Mouse (Mus musculus): Measurements from ENCODE around the gene Plxnd1. TPM values are rescaled to one million over a fixed set of nuclear protein-coding genes. Genes with fewer than 3 reads are reported as not detected.

The Plxnd1 gene
- polyA plus RNA-seq, 1 experiment from 2014 or later: 9.1 TPM

DNA sequence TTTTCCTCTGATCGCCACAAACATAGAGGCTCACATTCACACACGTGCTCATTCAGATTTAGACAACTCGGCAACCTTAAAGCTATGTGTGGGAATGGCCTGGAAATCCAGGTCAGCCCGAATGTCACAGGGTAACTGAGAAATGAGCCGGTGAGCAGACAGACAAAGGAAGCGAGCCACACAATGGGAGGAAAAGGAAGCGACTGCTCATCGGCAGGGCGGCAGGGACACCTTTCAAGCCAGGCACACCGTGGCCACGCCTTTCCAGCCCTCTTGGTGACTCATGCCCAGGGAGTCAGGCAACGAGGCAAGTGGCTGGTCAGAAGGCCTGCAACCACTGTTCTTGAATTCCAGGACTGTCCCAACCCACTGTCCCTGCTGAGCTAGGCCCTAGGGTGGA lies 14.6 kb upstream of the Plxnd1 start:
- Histone ChIP-seq H3K4me3 (no peak overlapping the region), H3K36me3 (no peaks in the 10 kb centered on the region), H3K27ac (no peak overlapping the region), H3K4me1 (replicated peaks) (0 out of 2 replicates have a peak, but pooled peaks cover under 1% of the 10 kb centered on the region), H3K27me3 (peaks cover 9% of the 10 kb centered on the region; the same call in 1 of the 2 replicates), H3K9ac (no peak overlapping the region), H3K9me3 (no peaks in the 10 kb centered on the region), H3K4me2 (no peak overlapping the region)
- no peak for ATAC-seq (ENCODE audit: low FRiP score)
- WGBS: 42% methylated on average over 12 of the region's 12 CpGs

DNA sequence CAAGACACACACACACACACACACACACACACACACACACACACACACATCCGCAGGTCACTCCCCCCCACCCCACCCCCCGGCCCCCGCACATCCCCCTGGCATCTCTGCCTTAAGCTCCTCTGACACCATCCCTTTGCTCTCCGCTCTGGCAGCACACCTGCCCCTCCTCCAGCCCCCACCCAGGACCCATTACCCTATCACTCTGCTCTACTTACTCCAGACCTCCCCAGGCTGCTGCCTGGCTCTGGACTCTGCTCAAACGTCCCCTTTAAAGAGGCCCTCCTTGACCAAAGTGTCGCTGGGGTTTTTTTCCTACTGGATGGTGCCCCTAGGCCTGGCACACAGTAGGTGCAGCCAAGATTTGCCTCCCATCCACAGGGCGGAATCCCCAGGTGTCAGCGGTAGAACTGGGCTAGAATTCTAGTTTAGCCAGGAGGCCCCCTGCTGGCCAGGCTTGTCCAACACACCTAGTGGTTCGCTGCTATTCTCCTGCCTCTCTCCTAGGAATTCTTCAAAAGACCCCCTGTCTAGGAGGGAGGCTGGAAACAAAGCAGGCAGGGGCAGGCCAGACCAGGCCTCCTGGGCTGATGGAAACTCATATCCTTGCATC lies 12.9 kb upstream of the Plxnd1 start:
- peaks cover 9% of the 10 kb centered on the region; the same call in 1 of the 2 replicates for H3K27me3 ChIP-seq
- WGBS: 24% methylated on average over 9 of the region's 9 CpGs
- no peak overlapping the region for H3K9ac ChIP-seq
- no peak overlapping the region for H3K27ac ChIP-seq
- H3K4me1 ChIP-seq (replicated peaks): 0 out of 2 replicates have a peak, but pooled peaks cover 7% of the 10 kb centered on the region
- H3K4me3 ChIP-seq: no peak overlapping the region
- no peak for ATAC-seq (ENCODE audit: low FRiP score)
- no peaks in the 10 kb centered on the region for H3K9me3 ChIP-seq
- H3K36me3 ChIP-seq: no peaks in the 10 kb centered on the region
- H3K4me2 ChIP-seq: no peak overlapping the region

GRCm38 (mm10) chr6:116006731-116007130 lies 11.9 kb upstream of the Plxnd1 start:
- 0 out of 2 replicates have a peak, but pooled peaks cover 11% of the 10 kb centered on the region for H3K4me1 ChIP-seq (replicated peaks)
- H3K9me3 ChIP-seq: no peaks in the 10 kb centered on the region
- H3K4me3 ChIP-seq: no peak overlapping the region
- H3K4me2 ChIP-seq: no peak overlapping the region
- H3K27me3 ChIP-seq: peaks cover 9% of the 10 kb centered on the region; the same call in 1 of the 2 replicates
- peak overlapping the region; percentile 66; the same call in 1 of the 2 replicates for H3K27ac ChIP-seq
- H3K36me3 ChIP-seq: no peaks in the 10 kb centered on the region
- no peak for ATAC-seq (ENCODE audit: low FRiP score)
- H3K9ac ChIP-seq: no peak overlapping the region
- 50% methylated on average over 9 of the region's 9 CpGs for WGBS

DNA sequence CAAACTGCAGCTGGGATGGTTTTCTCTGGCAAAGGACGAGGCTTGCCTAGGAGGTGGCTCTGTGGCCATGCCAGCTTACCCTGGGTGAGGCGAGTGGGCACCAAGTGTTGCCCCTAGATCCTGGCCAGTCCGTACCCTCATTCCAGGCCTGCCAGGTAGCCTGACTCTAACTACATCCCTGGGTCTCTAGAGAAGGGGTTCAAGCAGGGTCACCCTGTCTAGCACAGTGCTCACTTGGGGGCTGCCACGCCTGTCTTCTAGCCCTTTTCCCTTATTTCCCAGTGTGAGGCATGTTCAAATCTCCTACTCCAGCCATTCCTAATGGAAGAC lies 11.1 kb upstream of the Plxnd1 start:
- H3K27me3 ChIP-seq: peaks cover 9% of the 10 kb centered on the region; the same call in 1 of the 2 replicates
- no peak overlapping the region for H3K4me3 ChIP-seq
- H3K27ac ChIP-seq: peak overlapping the region; percentile 66
- 85% methylated on average over 4 of the region's 4 CpGs for WGBS
- H3K36me3 ChIP-seq: no peaks in the 10 kb centered on the region
- H3K4me1 ChIP-seq (replicated peaks): 0 out of 2 replicates have a peak, but pooled peaks cover 11% of the 10 kb centered on the region
- ATAC-seq (ENCODE audit: low FRiP score): no peak
- no peak overlapping the region for H3K4me2 ChIP-seq
- no peak overlapping the region for H3K9ac ChIP-seq
- no peaks in the 10 kb centered on the region for H3K9me3 ChIP-seq

- Histone ChIP-seq H3K9ac (no peak overlapping the region), H3K27ac (peak overlapping the region; percentile 66; the same call in 1 of the 2 replicates), H3K4me2 (no peak overlapping the region), H3K4me1 (replicated peaks) (0 out of 2 replicates have a peak, but pooled peaks cover 11% of the 10 kb centered on the region), H3K9me3 (no peaks in the 10 kb centered on the region), H3K27me3 (peaks cover 9% of the 10 kb centered on the region; the same call in 1 of the 2 replicates), H3K4me3 (no peak overlapping the region), H3K36me3 (no peaks in the 10 kb centered on the region)
- WGBS: 74% methylated on average over 17 of the region's 17 CpGs
- no peak for ATAC-seq (ENCODE audit: low FRiP score)
Observed at GRCm38 (mm10) chr6:116005275-116005958, 10.6 kb upstream of the Plxnd1 start.

DNA sequence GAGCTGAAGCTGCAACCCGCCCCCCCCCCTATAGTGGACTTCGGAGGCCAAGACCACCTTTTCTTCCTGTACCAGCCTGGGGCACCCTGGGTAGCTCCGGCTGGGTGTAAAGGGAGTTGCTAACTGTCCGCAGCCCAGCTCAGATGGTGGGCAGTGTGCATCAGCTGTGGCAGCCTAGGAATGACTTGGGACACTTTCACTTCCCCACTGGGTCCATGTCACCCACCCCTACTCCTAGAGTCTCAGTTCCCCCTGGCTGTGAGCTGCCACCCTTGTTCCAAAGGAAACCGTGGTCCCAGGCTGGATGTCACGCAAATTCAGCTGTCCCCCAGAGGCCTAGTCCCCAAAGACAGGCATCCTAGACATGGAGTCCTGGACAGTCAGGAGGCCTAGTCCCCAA lies 9.9 kb upstream of the Plxnd1 start:
- Histone ChIP-seq H3K9ac (no peak overlapping the region), H3K9me3 (no peaks in the 10 kb centered on the region), H3K4me2 (no peak overlapping the region), H3K27ac (no peak overlapping the region), H3K36me3 (no peaks in the 10 kb centered on the region), H3K4me1 (replicated peaks) (0 out of 2 replicates have a peak, but pooled peaks cover 11% of the 10 kb centered on the region), H3K27me3 (peaks cover 9% of the 10 kb centered on the region; the same call in 1 of the 2 replicates), H3K4me3 (no peak overlapping the region)
- WGBS: 91% methylated on average over 6 of the region's 6 CpGs
- ATAC-seq (ENCODE audit: low FRiP score): no peak

GRCm38 (mm10) chr6:116004069-116004468 lies 9.3 kb upstream of the Plxnd1 start:
- no peaks in the 10 kb centered on the region for H3K36me3 ChIP-seq
- peaks cover 9% of the 10 kb centered on the region; the same call in 1 of the 2 replicates for H3K27me3 ChIP-seq
- 0 out of 2 replicates have a peak, but pooled peaks cover 13% of the 10 kb centered on the region for H3K4me1 ChIP-seq (replicated peaks)
- no peak overlapping the region for H3K9ac ChIP-seq
- WGBS: 59% methylated on average over 7 of the region's 7 CpGs
- ATAC-seq (ENCODE audit: low FRiP score): no peak
- no peak overlapping the region for H3K4me2 ChIP-seq
- H3K27ac ChIP-seq: peak overlapping the region; percentile 23; the same call in 1 of the 2 replicates
- no peaks in the 10 kb centered on the region for H3K9me3 ChIP-seq
- H3K4me3 ChIP-seq: no peak overlapping the region

DNA sequence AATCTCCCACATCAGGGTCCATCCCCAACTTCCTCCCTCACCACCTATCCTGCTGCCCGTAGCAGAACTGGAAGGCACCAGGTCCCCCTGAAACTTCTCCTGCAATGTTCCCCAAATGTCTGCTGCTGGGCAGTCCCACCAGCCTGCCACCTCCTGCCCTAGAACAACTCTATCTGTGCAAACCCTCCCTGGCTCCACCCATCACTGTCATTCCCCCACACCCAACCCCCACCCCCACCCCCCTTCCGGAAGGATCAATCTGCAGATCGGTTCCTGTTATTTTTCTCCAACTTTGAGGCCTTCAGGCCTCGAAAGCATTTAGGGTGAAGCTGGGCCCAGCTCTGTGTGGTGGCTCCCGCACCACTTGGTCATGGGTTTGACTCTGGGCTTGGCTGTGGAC lies 8.7 kb upstream of the Plxnd1 start:
- Histone ChIP-seq H3K27ac (peak overlapping the region; percentile 23; the same call in 1 of the 2 replicates), H3K9ac (no peak overlapping the region), H3K4me2 (no peak overlapping the region), H3K4me3 (no peak overlapping the region), H3K4me1 (replicated peaks) (peaks cover 18% of the 10 kb centered on the region), H3K9me3 (no peaks in the 10 kb centered on the region), H3K36me3 (no peaks in the 10 kb centered on the region), H3K27me3 (peaks cover 10% of the 10 kb centered on the region; the same call in 1 of the 2 replicates)
- ATAC-seq (ENCODE audit: low FRiP score): no peak
- whole genome bisulfite sequencing: 73% methylated on average over 5 of the region's 5 CpGs

DNA sequence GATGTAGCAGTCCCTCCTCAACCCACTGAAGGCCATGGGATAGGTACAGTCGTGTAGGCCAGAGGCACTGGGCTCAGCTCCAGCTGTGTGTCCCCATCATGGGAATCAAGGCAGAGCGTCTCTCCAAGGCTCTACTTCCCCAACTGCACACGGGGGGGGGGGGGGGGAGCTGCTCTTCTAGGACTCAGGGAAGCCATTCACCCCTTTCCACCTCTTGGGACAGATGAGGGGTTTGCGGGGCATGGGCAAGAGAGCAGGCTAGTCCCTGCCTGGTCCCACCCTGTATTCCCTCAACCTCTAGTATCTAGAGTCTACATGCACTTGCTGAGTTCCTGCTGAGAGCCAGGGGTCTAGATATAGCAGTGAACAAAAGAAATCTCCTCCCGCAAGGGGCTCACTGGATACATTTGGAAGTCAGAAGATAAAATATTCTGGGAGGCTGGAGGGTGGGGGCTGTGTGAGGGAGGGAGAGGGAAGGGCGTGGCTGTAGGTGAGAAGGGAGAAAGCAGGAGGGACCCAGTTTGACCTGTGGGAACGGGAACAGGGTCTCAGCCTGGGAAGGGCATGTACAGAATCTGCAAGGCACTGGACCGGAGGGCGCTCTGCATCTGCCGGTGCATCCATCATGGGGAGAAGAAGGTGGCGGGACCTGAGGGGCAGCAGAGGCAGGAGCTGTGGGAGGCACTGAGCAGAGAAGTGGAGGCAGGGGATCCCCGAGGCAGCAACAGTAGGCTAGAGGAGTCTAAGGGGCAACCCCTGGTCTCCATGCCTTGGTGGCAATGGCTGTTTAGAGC lies 7.7 kb upstream of the Plxnd1 start:
- no peaks in the 10 kb centered on the region for H3K9me3 ChIP-seq
- H3K36me3 ChIP-seq: no peaks in the 10 kb centered on the region
- peaks cover 28% of the 10 kb centered on the region for H3K4me1 ChIP-seq (replicated peaks)
- 68% methylated on average over 12 of the region's 12 CpGs for WGBS
- no peak for ATAC-seq (ENCODE audit: low FRiP score)
- H3K4me3 ChIP-seq: no peak overlapping the region
- no peak overlapping the region for H3K4me2 ChIP-seq
- no peak overlapping the region for H3K9ac ChIP-seq
- no peak overlapping the region; the same call in 1 of the 2 replicates for H3K27ac ChIP-seq
- H3K27me3 ChIP-seq: peaks cover 19% of the 10 kb centered on the region; the same call in 1 of the 2 replicates

- WGBS: 90% methylated on average over 5 of the region's 5 CpGs
- no peak for ATAC-seq (ENCODE audit: low FRiP score)
- Histone ChIP-seq H3K9ac (no peak overlapping the region), H3K36me3 (no peaks in the 10 kb centered on the region), H3K4me1 (replicated peaks) (peaks cover 31% of the 10 kb centered on the region), H3K4me2 (no peak overlapping the region), H3K9me3 (no peaks in the 10 kb centered on the region), H3K27ac (no peak overlapping the region), H3K27me3 (peaks cover 20% of the 10 kb centered on the region), H3K4me3 (no peak overlapping the region)
Observed at GRCm38 (mm10) chr6:116000851-116001250, 6.0 kb upstream of the Plxnd1 start.

GRCm38 (mm10) chr6:115999227-115999626 lies 4.4 kb upstream of the Plxnd1 start:
- 78% methylated on average over 2 of the region's 2 CpGs for WGBS
- Histone ChIP-seq H3K4me3 (no peak overlapping the region), H3K9ac (no peak overlapping the region), H3K4me2 (no peak overlapping the region), H3K36me3 (no peaks in the 10 kb centered on the region), H3K9me3 (no peaks in the 10 kb centered on the region), H3K27me3 (peaks cover 32% of the 10 kb centered on the region), H3K4me1 (replicated peaks) (peaks cover 36% of the 10 kb centered on the region), H3K27ac (no peak overlapping the region)
- no peak for ATAC-seq (ENCODE audit: low FRiP score)

DNA sequence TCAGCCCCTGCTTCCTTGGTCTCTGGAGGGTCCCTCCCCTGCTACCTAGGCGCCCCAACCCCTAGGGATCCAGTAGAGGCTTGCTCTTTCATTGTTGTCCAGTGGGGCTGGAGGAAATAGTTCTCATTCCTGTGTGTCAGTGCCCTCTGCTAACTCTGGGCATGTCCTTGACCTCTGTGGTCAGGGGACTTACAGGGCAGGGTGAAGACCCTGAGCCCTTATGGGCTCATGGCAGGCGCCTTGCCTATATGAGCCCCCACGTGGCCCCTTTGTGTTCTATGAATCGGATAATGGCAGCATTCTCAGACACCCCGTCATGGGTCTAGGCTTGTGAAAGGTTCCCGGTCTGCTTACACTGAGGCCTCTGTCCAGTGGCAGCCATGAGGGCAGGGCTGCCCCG lies 4.0 kb upstream of the Plxnd1 start:
- Histone ChIP-seq H3K9ac (no peak overlapping the region), H3K4me3 (no peak overlapping the region)
- 67% methylated on average over 7 of the region's 7 CpGs for WGBS

More for the DNA sequence above, 4.0 kb upstream of the Plxnd1 start:
- ATAC-seq (ENCODE audit: low FRiP score): no peak
- Histone ChIP-seq H3K36me3 (no peaks in the 10 kb centered on the region), H3K27me3 (peaks cover 37% of the 10 kb centered on the region), H3K9me3 (no peaks in the 10 kb centered on the region), H3K4me1 (replicated peaks) (peaks cover 36% of the 10 kb centered on the region), H3K27ac (no peak overlapping the region; the same call in 1 of the 2 replicates), H3K4me2 (no peak overlapping the region)

Data from hindbrain, embryonic 13.5 days (tissue).